Mouse (Mus musculus): Measurements from ENCODE around the gene Atp6v1c2.

Gene Atp6v1c2

GRCm38 (mm10) chr12:17256905-17257304, 72.3 kb downstream of the Atp6v1c2 start:
- no peak for DNase-seq (ENCODE audit: low spot score in 2 of 2)

- DNase-seq (ENCODE audit: low spot score in 2 of 2) = no peak
Measured at GRCm38 (mm10) chr12:17255602-17256001, 73.6 kb downstream of the Atp6v1c2 start.

GRCm38 (mm10) chr12:17253069-17253468, 76.1 kb downstream of the Atp6v1c2 start:
- peak; percentile 22 to 65 for DNase-seq (ENCODE audit: low spot score in 2 of 2)

- DNase-seq (ENCODE audit: low spot score in 2 of 2) = no peak
Measured at GRCm38 (mm10) chr12:17250962-17251361, 78.2 kb downstream of the Atp6v1c2 start.

GRCm38 (mm10) chr12:17242041-17242440, 87.1 kb downstream of the Atp6v1c2 start:
- DNase-seq (ENCODE audit: low spot score in 2 of 2) = no peak

- DNase-seq (ENCODE audit: low spot score in 2 of 2) = no peak
Measured at GRCm38 (mm10) chr12:17241614-17242013, 87.5 kb downstream of the Atp6v1c2 start.

- no peak for DNase-seq (ENCODE audit: low spot score in 2 of 2)
Measured at GRCm38 (mm10) chr12:17241016-17241415, 88.1 kb downstream of the Atp6v1c2 start.

- no peak for DNase-seq (ENCODE audit: low spot score in 2 of 2)
Measured at GRCm38 (mm10) chr12:17239428-17239688, 89.8 kb downstream of the Atp6v1c2 start.

- no peak for DNase-seq (ENCODE audit: low spot score in 2 of 2)
Measured at GRCm38 (mm10) chr12:17238588-17239427, 90.4 kb downstream of the Atp6v1c2 start.

- DNase-seq (ENCODE audit: low spot score in 2 of 2) = no peak
Measured at GRCm38 (mm10) chr12:17235535-17236313, 93.4 kb downstream of the Atp6v1c2 start.
